37 mouse cellular contexts compared by ENCODE assay signal in the genomic region with DNA sequence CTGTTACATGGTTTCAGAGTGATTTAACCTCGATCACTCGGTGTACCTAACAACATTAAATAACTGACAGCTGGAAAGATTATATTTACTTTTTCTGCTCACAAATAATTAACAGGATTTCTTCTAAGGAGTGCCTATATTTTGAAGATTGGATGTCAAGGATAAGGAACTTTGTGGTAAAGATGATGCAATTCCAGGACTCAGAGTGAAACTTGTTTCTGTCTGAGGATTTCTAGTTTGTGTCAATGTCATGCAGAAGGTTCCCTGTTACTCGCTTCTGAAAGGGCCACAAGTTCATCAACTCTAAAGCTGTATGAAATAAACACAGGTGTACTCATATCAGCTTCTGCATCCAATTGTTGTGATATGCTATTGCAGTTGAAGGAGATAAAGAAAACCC. TPM values are rescaled to one million over a fixed set of nuclear protein-coding genes. Genes with fewer than 3 reads are reported as not detected.
"Had no signal": no experiment of that assay in that cellular context is flagged by ENCODE, and none has a peak within 500 bp of the region (broad histone marks: within the 10 kb centered on the region; RNA-seq: fewer than 3 reads in every experiment).

No protein-coding gene starts in this region.

- H3K9ac ChIP-seq: limb, embryonic 12.5 days; limb, embryonic 13.5 days; limb, embryonic 15.5 days; liver, embryonic 13.5 days; liver, embryonic 14.5 days; liver, embryonic 15.5 days; liver, postnatal 0 days; lung, embryonic 14.5 days; lung, embryonic 15.5 days; midbrain, embryonic 12.5 days; midbrain, embryonic 13.5 days; midbrain, embryonic 15.5 days; neural tube, embryonic 12.5 days had no signal

- H3K9me3 ChIP-seq: limb, embryonic 10.5 days; limb, embryonic 12.5 days; limb, embryonic 13.5 days; limb, embryonic 15.5 days; liver, embryonic 13.5 days; liver, embryonic 15.5 days; lung, embryonic 15.5 days; midbrain, embryonic 10.5 days; midbrain, embryonic 12.5 days; midbrain, embryonic 13.5 days; midbrain, embryonic 15.5 days; neural tube, embryonic 12.5 days had no signal

- DNase-seq: left cerebral cortex, postnatal 4 days; liver; liver, embryonic 13.5 days; liver, postnatal 0 days; lung, adult 18-20 months; lung, adult 2 months; lung, embryonic 14.5 days; lung, postnatal 10 days; lung, postnatal 14 days; lung, postnatal 36 days; lung, postnatal 4 days; midbrain, embryonic 14.5 days had no signal

- H3K36me3 ChIP-seq: limb, embryonic 10.5 days; limb, embryonic 12.5 days; limb, embryonic 13.5 days; limb, embryonic 15.5 days; liver, embryonic 13.5 days; liver, embryonic 15.5 days; lung, embryonic 15.5 days; midbrain, embryonic 10.5 days; midbrain, embryonic 12.5 days; midbrain, embryonic 13.5 days; midbrain, embryonic 15.5 days; neural tube, embryonic 12.5 days had no signal

- H3K27ac ChIP-seq: left cerebral cortex, adult 2 months; limb, embryonic 10.5 days; limb, embryonic 12.5 days; limb, embryonic 13.5 days; limb, embryonic 15.5 days; liver, embryonic 13.5 days; liver, embryonic 14.5 days; liver, embryonic 15.5 days; lung, embryonic 15.5 days; macrophage; midbrain, embryonic 10.5 days; midbrain, embryonic 12.5 days; midbrain, embryonic 13.5 days; midbrain, embryonic 15.5 days; neural tube, embryonic 12.5 days had no signal

- ATAC-seq: liver, postnatal 0 days; lung, postnatal 0 days; midbrain, embryonic 13.5 days; midbrain, embryonic 15.5 days; midbrain, embryonic 16.5 days had no signal

- H3K4me1 ChIP-seq: limb, embryonic 10.5 days; limb, embryonic 12.5 days; limb, embryonic 13.5 days; limb, embryonic 15.5 days; liver, embryonic 13.5 days; liver, embryonic 15.5 days; lung, embryonic 15.5 days; megakaryocyte, embryonic 14.5 days; midbrain, embryonic 10.5 days; midbrain, embryonic 12.5 days; midbrain, embryonic 13.5 days; midbrain, embryonic 15.5 days; neural tube, embryonic 12.5 days had no signal

- H3K4me2 ChIP-seq: limb, embryonic 12.5 days; limb, embryonic 13.5 days; limb, embryonic 15.5 days; liver, embryonic 11.5 days; liver, embryonic 13.5 days; liver, embryonic 15.5 days; lung, embryonic 14.5 days; lung, embryonic 15.5 days; midbrain, embryonic 11.5 days; midbrain, embryonic 12.5 days; midbrain, embryonic 13.5 days; midbrain, embryonic 15.5 days; neural tube, embryonic 12.5 days had no signal

- H3K4me3 ChIP-seq: left cerebral cortex, adult 2 months; limb, embryonic 10.5 days; limb, embryonic 12.5 days; limb, embryonic 13.5 days; limb, embryonic 15.5 days; liver, embryonic 13.5 days; liver, embryonic 15.5 days; lung, embryonic 15.5 days; megakaryocyte, embryonic 14.5 days; midbrain, embryonic 10.5 days; midbrain, embryonic 12.5 days; midbrain, embryonic 13.5 days; midbrain, embryonic 15.5 days; neural tube, embryonic 12.5 days had no signal

- H3K27me3 ChIP-seq: limb, embryonic 12.5 days; limb, embryonic 13.5 days; limb, embryonic 15.5 days; liver, embryonic 13.5 days; liver, embryonic 15.5 days; lung, embryonic 15.5 days; megakaryocyte, embryonic 14.5 days; midbrain, embryonic 12.5 days; midbrain, embryonic 13.5 days; midbrain, embryonic 15.5 days; neural tube, embryonic 12.5 days had no signal

RNA-seq across cellular contexts. Expression of gene Mageb18, which starts 13.4 kb away (rescaled TPM):
- polyA plus RNA-seq: limb, embryonic 10.5 days; limb, embryonic 11.5 days; limb, embryonic 12.5 days; limb, embryonic 15.5 days; liver, adult 2 months; liver, embryonic 11.5 days; liver, embryonic 13.5 days; liver, embryonic 14.5 days; liver, embryonic 15.5 days; liver, embryonic 16.5 days; liver, postnatal 0 days; lung, adult 2 months; lung, embryonic 14.5 days; lung, embryonic 16.5 days; macrophage; midbrain, embryonic 10.5 days; midbrain, embryonic 11.5 days; midbrain, embryonic 12.5 days; midbrain, embryonic 13.5 days; midbrain, embryonic 14.5 days; midbrain, embryonic 15.5 days; midbrain, embryonic 16.5 days; midbrain, postnatal 0 days; neural tube, embryonic 11.5 days; neural tube, embryonic 12.5 days had no signal
